Mouse (Mus musculus): Measurements from ENCODE around the gene Glcci1. TPM values are rescaled to one million over a fixed set of nuclear protein-coding genes. Genes with fewer than 3 reads are reported as not detected.
A peak's percentile ranks its signal among the peaks of the same experiment; 100 is the strongest.

Glcci1 gene
- polyA plus RNA-seq, 1 experiment from 2014 or later = 6.4 TPM

DNA sequence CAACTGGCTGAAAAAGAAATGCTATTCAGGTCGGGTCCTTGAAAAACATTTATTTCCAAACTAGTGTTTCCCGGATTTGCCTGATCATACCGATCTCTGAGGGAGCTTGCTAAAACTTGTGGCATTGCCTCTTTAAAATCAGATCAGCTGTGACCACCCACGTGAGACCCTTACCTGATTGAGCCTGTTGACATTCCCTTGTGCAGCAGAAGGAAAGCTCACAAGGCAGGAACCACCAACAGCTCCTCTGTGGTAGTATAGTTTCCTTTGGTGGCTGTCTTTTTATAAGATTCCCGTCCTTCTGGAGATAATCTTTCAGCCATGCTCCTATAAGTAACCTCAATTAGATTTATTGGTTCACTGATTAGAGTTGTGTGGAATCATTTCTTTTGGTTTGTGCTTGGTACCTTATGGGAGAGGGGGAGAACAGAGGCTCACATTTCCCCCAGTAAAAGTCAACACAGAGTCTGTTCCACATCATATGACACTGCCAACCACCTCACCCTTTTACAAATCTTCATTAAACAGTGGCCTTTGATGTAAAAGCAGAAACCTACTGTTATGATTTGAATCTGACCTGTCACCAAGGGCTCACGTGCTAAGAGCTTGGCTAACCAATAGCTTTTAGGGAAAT is 12.0 kb upstream of the Glcci1 start:
- Histone ChIP-seq H3K9me3 (no peaks in the 10 kb centered on the region), H3K4me1 (no peaks in the 10 kb centered on the region), H3K36me3 (no peaks in the 10 kb centered on the region), H3K9ac (no peak overlapping the region), H3K4me2 (no peak overlapping the region), H3K4me3 (no peak overlapping the region), H3K27ac (no peak overlapping the region), H3K27me3 (no peaks in the 10 kb centered on the region)
- no peak for ATAC-seq (ENCODE audit: insufficient number of reproducible peaks, low FRiP score, low TSS enrichment, low read depth)
- 42% methylated on average over 6 of the region's 6 CpGs for WGBS

DNA sequence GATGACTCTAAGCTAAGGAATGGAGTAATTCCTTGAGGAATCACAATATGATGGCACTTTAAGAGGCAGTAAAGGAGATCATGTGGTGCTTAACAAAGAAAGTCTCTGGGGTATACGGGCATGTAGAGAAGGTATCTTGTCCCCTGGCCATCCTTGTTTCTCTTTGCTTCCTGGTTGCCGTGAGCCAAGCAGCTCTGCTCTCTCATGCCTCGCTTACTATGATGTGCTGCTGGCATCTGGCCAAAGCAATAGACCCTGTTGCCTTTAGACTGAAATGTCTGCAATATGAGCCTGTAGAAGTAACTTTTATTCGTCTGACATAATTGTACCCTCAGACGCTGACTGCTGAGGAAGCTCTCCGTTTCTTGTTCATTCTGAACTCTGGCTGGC is 11.5 kb upstream of the Glcci1 start:
- Histone ChIP-seq H3K4me1 (no peaks in the 10 kb centered on the region), H3K4me3 (no peak overlapping the region), H3K27ac (no peak overlapping the region), H3K4me2 (no peak overlapping the region), H3K36me3 (no peaks in the 10 kb centered on the region), H3K9ac (no peak overlapping the region), H3K9me3 (no peaks in the 10 kb centered on the region), H3K27me3 (no peaks in the 10 kb centered on the region)
- WGBS = 26% methylated on average over 6 of the region's 6 CpGs
- no peak for ATAC-seq (ENCODE audit: insufficient number of reproducible peaks, low FRiP score, low TSS enrichment, low read depth)

DNA sequence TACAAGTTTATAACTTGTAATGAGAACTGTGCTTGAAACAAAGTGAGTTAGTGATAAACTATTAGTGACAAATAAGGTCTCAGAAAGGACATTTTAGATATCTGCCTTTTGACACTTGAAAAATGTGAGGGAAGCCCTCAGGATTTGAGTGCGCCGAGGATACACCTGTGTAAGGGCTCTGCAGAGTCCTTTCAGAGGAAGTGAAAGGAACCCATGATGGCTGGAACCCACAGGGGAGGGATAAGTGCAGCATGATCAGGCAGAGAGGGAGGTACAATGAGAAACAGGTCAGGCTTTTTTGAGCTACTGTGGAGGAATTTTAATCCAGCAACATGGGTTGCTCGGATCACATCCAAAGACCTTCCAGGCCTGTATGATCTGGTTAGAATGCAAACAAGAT is 10.4 kb upstream of the Glcci1 start:
- no peak overlapping the region for H3K4me2 ChIP-seq
- H3K36me3 ChIP-seq = no peaks in the 10 kb centered on the region
- no peak overlapping the region for H3K4me3 ChIP-seq
- H3K27me3 ChIP-seq = no peaks in the 10 kb centered on the region
- H3K4me1 ChIP-seq = no peaks in the 10 kb centered on the region
- no peak for ATAC-seq (ENCODE audit: insufficient number of reproducible peaks, low FRiP score, low TSS enrichment, low read depth)
- 87% methylated on average over 3 of the region's 3 CpGs for WGBS
- no peak overlapping the region for H3K27ac ChIP-seq
- H3K9ac ChIP-seq = no peak overlapping the region
- H3K9me3 ChIP-seq = no peaks in the 10 kb centered on the region

DNA sequence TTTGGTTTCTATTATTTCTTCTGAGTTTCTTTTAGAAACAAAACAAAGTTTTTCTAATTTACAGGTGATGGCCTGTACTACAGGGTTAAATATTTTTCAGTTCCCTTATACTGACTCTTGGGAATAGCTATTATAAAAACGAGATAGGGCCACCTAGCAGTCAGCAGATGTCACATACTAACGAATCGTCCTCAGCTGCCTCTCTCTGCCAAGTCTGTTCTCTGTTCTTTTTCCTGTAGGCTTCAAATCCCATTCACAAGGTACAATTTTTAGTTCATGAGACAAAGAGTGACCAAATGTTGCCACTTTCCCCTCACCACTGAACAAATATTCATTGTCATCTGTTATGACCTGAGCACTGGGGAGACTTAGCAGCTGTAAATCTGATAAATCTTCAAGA is 5.4 kb upstream of the Glcci1 start:
- Histone ChIP-seq H3K4me1 (no peaks in the 10 kb centered on the region), H3K9me3 (no peaks in the 10 kb centered on the region), H3K27me3 (no peaks in the 10 kb centered on the region), H3K4me2 (no peak overlapping the region), H3K9ac (no peak overlapping the region), H3K4me3 (no peak overlapping the region), H3K27ac (no peak overlapping the region), H3K36me3 (no peaks in the 10 kb centered on the region)
- WGBS = 40% methylated on average over 3 of the region's 3 CpGs
- ATAC-seq (ENCODE audit: insufficient number of reproducible peaks, low FRiP score, low TSS enrichment, low read depth) = no peak

DNA sequence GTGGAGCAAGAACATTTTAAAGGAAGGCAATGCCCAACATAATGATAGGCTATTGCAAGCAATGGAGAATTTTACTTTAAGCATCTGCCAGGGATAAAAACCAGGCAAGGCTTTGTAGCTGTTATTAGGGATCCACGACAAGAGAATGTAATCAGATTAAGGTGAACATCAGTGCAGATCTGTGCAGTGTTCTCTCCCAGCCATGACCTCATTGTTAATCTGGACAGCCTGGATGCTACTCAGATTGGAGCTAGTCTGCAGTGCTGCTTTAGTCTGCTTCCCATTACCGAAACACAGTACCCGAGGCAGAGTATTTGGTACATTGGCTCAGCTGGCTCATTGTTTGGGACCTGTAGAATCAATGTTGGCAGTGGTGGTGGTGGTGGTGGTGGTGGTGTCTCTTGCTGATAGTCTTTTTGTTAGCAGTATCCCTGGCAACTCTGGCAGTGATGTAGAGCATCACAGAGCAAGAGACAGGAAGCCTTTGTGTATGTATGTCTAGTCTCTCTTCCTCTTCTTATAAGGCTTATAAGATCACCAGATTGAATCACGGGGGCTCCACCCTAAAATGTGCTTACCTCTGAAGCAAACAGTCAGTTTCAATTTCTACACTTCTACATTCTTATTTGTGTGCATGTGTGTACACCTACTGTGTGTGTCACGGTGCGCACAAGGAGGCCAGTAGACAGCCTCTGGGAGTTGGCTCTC is 4.7 kb upstream of the Glcci1 start:
- no peaks in the 10 kb centered on the region for H3K36me3 ChIP-seq
- WGBS = 81% methylated on average over 6 of the region's 6 CpGs
- H3K4me1 ChIP-seq = no peaks in the 10 kb centered on the region
- no peaks in the 10 kb centered on the region for H3K9me3 ChIP-seq
- no peak overlapping the region for H3K4me3 ChIP-seq
- no peak overlapping the region for H3K9ac ChIP-seq
- no peaks in the 10 kb centered on the region for H3K27me3 ChIP-seq
- ATAC-seq (ENCODE audit: insufficient number of reproducible peaks, low FRiP score, low TSS enrichment, low read depth) = no peak
- H3K4me2 ChIP-seq = no peak overlapping the region
- H3K27ac ChIP-seq = no peak overlapping the region

DNA sequence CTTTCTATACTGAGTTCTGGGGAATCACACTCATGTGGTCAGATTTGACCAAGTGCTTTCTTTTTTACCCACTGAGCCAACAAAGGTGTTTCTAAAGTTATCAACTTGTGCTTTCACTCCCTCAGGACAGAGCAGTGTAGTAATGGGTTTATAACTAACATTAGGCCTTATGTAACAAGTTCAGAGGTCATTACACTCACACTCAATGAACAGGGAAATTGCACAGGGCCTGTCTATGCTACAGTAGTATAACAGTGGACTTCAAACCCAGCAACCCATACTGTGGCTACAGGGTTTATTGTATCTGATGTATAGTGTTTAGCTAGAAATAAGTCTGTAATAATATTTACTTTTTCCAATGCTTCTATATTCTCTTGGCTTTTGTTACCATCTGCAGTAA is 2.8 kb upstream of the Glcci1 start:
- no peak overlapping the region for H3K4me3 ChIP-seq
- no peak overlapping the region for H3K9ac ChIP-seq
- no peaks in the 10 kb centered on the region for H3K9me3 ChIP-seq
- H3K36me3 ChIP-seq = no peaks in the 10 kb centered on the region
- ATAC-seq (ENCODE audit: insufficient number of reproducible peaks, low FRiP score, low TSS enrichment, low read depth) = no peak
- peaks cover 9% of the 10 kb centered on the region for H3K4me1 ChIP-seq
- no peak overlapping the region for H3K27ac ChIP-seq
- no peaks in the 10 kb centered on the region for H3K27me3 ChIP-seq
- H3K4me2 ChIP-seq = no peak overlapping the region

DNA sequence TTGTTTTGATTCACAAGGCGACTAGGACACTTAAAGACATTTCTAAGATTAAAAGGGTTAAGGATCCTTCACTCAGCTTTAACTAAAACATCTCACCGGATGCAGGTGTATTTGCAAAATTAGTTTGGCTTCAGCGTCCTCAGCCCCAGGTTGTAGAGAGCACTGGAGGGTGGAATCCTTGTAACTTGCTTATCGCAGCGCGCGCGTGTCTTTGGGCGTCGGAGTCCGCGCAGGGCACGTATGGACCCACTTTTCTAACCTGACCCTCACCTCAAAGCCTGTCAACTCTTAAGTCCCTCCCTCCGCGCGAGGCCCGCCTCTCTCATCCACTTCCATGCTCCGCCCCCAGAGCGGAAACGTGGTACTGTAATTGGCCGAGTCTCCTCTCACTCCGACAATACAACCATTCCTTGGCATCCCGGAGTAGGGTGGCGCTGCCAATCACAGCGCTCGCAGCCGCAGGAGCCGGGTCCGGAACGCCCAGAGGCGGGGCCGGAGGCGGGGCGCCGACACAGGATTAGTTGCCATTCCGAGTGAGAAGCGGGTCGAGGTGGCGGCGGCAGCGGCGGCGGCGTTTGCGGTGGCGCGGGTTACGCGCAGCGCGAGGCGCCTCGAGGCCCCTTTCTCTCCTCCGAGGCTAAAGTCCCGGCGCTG is 390 bp upstream of the Glcci1 start:
- H3K9me3 ChIP-seq = no peaks in the 10 kb centered on the region
- peak overlapping the region; percentile 98 for H3K9ac ChIP-seq
- WGBS = under 1% methylated on average over 55 of the region's 56 CpGs
- peaks cover 17% of the 10 kb centered on the region for H3K4me1 ChIP-seq
- peak; percentile 98 for ATAC-seq (ENCODE audit: insufficient number of reproducible peaks, low FRiP score, low TSS enrichment, low read depth)
- H3K36me3 ChIP-seq = no peaks in the 10 kb centered on the region
- peak overlapping the region; percentile 99 for H3K27ac ChIP-seq
- peak overlapping the region; percentile 61 for H3K4me2 ChIP-seq
- no peaks in the 10 kb centered on the region for H3K27me3 ChIP-seq
- H3K4me3 ChIP-seq = peak overlapping the region; percentile 98

DNA sequence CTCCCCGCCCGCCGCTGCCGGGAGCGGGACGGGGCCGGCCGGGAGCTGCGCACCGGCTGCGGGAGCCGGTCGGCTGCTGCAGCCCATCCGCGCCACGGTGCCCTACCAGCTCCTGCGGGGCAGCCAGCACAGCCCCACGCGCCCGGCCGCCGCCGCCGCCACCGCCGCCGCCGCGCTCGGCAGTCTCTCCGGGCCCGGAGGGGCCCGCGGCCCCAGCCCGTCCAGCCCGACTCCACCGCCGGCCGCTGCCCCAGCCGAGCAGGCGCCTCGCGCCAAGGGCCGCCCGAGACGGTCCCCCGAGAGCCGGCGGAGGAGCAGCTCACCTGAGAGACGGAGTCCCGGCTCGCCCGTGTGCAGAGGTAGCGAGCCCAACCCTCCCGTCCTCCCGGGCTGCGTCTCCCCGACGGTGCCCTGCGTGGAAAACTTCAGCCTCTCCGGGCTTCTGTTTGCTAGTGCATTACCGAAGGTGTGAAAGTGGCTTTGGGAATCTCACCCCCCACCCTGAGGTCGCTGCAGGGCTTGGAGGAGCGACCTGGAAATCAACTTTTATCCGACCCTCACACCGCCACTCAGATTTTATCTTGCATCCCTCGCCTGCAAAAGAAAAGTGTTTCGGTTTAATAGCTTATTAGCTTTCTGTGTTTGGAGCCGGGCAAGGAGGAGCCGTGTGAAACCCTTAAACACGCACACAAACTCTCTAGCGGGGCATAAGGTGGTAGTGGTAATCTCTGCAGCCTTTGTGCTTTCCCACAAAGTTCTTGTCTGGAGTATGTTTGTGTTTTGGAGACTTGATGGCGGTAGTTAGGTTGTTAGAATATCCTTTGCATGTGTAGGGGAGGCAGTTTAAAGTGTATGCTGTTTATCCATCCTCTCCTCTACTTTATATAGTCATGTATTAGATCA is 812 bp downstream of the Glcci1 start:
- H3K4me2 ChIP-seq = peak overlapping the region; percentile 61
- no peaks in the 10 kb centered on the region for H3K27me3 ChIP-seq
- H3K9ac ChIP-seq = peak overlapping the region; percentile 98
- ATAC-seq (ENCODE audit: insufficient number of reproducible peaks, low FRiP score, low TSS enrichment, low read depth) = 0 out of 2 replicates have a peak, but pooled peaks have one; percentile 2
- H3K4me3 ChIP-seq = peak overlapping the region; percentile 98
- peaks cover 17% of the 10 kb centered on the region for H3K4me1 ChIP-seq
- H3K9me3 ChIP-seq = no peaks in the 10 kb centered on the region
- H3K36me3 ChIP-seq = no peaks in the 10 kb centered on the region
- under 1% methylated on average over 64 of the region's 73 CpGs for WGBS
- peak overlapping the region; percentile 99 for H3K27ac ChIP-seq

DNA sequence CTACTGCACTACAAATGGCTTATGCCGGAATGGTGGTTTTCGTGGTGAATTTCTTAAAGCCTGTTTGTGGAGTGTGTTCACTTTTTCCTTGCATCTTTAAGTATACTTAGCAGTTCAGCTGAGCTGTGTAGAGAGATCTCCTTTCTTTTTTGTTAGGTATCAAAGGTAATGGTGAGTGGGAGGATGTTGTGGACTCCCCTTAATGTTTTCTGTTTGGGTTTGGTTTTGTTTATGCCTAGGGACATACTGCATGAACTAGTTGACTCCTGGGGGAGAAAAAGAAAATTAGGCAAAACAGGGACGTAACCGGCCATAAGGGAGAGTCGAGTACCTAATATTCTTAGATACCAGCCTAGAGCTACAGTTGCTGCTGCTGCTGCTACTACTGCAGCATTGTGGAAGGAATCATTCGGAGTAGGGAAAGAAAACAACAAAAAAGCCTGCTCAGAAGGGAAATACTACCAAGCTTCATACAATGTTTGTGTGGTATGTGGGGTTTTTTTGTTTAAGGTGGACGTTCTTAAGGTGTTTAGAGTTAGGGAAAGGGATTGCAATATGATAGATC is 1.5 kb downstream of the Glcci1 start:
- Histone ChIP-seq H3K4me3 (peak overlapping the region; percentile 98), H3K27ac (peak overlapping the region; percentile 99; the same call in 1 of the 2 replicates), H3K9ac (no peak overlapping the region; the same call in 1 of the 2 replicates), H3K9me3 (no peaks in the 10 kb centered on the region), H3K4me2 (peak overlapping the region; percentile 61), H3K27me3 (no peaks in the 10 kb centered on the region), H3K36me3 (no peaks in the 10 kb centered on the region), H3K4me1 (peaks cover 17% of the 10 kb centered on the region)
- WGBS = 4% methylated on average over 7 of the region's 7 CpGs
- ATAC-seq (ENCODE audit: insufficient number of reproducible peaks, low FRiP score, low TSS enrichment, low read depth) = no peak

DNA sequence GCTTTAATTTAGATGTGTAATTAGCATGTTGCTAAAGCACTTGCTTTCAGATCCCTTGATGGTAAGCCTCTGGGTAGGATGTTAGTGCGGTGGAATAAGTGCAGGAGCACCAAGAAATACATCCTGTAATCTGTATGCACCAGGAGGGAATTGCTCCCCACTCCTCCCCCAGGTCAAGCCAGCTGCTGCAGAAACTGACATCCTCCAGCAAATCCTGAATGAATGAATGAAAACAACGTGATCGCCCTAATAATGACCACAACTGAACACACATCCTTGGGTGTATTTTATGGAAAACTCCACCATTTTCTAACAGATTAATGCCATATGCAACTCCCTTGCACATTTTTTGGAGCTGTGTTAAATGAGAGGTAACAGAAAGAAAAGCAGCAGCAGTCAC is 2.0 kb downstream of the Glcci1 start:
- 14% methylated on average over 3 of the region's 3 CpGs for WGBS

DNA sequence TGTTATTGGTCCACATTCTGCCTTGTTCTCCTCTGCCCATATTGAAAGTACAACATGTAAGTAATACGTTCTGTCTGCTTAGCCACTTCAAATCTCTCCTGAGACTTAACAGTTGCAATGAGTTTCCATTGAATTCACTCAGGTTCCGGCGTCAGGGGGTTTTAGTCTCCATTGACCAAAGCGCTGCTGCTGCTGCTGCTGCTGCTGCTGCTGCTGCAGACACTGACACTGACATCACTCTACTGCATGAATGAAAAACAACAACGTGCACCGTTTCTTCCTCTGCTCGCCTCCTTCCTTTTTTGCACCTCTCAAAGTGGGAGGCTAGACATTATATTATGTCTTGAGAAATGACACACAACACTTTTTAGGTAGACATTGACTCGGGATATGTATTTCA is 3.0 kb downstream of the Glcci1 start:
- Histone ChIP-seq H3K9me3 (no peaks in the 10 kb centered on the region), H3K27ac (no peak overlapping the region), H3K4me1 (peaks cover 17% of the 10 kb centered on the region), H3K27me3 (no peaks in the 10 kb centered on the region), H3K4me3 (peak overlapping the region; percentile 98), H3K4me2 (peak overlapping the region; percentile 61), H3K9ac (no peak overlapping the region), H3K36me3 (no peaks in the 10 kb centered on the region)
- WGBS = 30% methylated on average over 8 of the region's 8 CpGs
- no peak for ATAC-seq (ENCODE audit: insufficient number of reproducible peaks, low FRiP score, low TSS enrichment, low read depth)

More for the DNA sequence above, 2.0 kb downstream of the Glcci1 start:
- Histone ChIP-seq H3K27ac (no peak overlapping the region), H3K4me3 (peak overlapping the region; percentile 98), H3K4me1 (peaks cover 17% of the 10 kb centered on the region), H3K9ac (no peak overlapping the region), H3K27me3 (no peaks in the 10 kb centered on the region), H3K9me3 (no peaks in the 10 kb centered on the region), H3K4me2 (peak overlapping the region; percentile 61), H3K36me3 (no peaks in the 10 kb centered on the region)
- ATAC-seq (ENCODE audit: insufficient number of reproducible peaks, low FRiP score, low TSS enrichment, low read depth) = no peak
